Mouse (Mus musculus) megakaryocyte progenitor cell, adult 5-6 weeks (primary cell): Measurements from ENCODE around the gene Brd4. TPM values are rescaled to one million over a fixed set of nuclear protein-coding genes. Genes with fewer than 3 reads are reported as not detected.

Source experiments
- ATAC-seq: replicated peaks from 2 replicates; pipeline ENCODE4 v1.8.0; 2016; ENCODE audit warnings: mild to moderate bottlenecking, moderate TSS enrichment, inconsistent platforms; ENCODE audit not compliant: poor library complexity
- total RNA-seq, 2 experiments: library from RNA; stranded (forward) in 1 of 2; stranded (reverse) in 1 of 2; fragments of 157-497, 149-512 nt in 1 of 2; fragments of 200-1000 nt in 1 of 2; gene quantifications; 2 replicates each; pipeline versions ENCODE4 v1.2.3 to v1.2.4; 2015 to 2017

The Brd4 gene
- total RNA-seq, 2 experiments from 2014 or later = 10.5 to 99.3 TPM

DNA sequence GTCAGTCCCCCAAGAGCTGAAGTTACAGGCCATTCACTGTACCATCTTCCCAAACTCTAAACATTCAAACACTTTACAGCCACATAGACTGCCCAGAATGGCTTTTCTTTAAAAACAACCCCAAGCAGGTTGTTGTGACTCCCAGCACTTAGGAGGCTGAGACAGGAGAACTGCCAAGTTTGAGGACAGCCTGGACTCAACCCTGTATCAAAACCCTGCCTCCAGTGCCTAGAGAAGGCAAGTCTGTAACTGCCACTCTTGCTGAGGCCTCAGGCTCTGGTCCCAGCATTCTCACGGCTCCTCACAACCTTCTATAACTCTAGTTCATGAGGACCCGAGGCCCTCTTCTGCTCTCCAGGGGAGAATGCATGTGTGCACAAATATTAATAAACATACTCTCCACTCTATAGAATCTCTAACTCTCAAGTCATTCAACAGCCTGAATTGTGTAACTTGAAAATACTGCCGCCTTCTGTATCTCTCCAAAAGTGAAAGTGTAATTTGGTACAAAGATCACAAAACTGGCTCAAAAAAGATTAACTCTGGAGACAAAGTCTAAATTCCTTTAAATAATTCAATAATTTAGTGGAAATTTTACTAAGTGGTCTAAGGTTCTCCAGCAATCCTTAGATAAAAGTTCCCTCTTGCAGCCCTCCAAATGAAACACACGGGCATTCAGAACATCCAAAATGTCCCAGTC lies 2.8 kb downstream of the Brd4 start:
- no peak for ATAC-seq

DNA sequence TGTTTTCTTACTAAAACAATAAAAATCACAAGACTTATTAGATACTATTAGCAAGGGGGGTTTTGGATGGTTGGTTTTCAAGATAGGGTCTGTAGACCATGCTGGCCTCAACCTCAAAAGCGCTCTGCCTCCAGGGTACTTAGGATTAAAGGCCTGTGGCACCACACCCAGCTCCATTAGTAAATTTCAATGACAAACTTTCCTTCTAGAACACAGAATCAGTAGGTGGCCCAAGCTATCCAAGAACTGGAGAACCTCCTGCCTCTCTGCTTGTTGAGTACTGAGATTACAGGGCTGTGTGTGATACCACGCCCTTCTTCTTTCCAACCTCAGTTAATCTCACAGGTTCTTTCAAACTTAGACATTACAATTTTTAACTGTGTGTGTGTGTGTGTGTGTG lies 3.4 kb downstream of the Brd4 start:
- no peak for ATAC-seq

DNA sequence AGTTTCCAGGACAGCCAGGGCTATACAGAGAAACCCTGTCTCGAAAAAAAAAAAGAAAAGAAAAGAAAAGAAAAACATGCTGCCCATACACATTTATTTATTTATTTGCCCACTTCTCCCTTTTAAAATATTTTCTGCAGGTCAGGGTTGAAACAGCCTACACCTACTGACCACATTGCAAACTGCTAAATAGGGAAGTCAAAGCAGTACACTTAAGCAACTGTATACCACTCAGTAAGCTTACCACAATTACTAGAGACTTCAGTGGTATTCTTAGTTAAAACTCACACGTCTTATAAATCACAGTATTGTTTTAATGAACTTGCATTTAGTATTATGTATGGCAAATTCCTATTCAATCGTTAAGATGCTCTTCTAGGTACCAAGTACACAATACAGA lies 3.9 kb downstream of the Brd4 start:
- peak; percentile 27; the same call in 1 of the 2 replicates for ATAC-seq

DNA sequence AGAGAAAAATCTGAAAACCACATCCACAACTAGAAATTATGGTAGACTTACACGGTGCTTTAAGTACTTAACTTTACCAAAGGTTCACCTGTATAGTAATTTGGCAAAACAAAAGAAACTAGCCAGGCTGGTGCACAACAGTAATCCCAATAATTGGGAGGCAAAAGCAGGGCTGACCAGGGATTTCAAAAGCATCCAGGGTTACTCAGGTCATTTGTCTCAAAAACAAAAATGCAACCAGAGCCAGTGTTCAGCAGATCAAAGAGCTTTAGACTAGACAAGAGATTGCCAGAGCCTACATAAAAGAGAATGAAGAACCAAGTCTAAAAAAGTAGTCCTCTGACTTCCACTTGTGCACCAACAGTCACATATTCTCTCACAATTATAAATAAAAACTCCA lies 7.3 kb downstream of the Brd4 start:
- ATAC-seq = no peak

DNA sequence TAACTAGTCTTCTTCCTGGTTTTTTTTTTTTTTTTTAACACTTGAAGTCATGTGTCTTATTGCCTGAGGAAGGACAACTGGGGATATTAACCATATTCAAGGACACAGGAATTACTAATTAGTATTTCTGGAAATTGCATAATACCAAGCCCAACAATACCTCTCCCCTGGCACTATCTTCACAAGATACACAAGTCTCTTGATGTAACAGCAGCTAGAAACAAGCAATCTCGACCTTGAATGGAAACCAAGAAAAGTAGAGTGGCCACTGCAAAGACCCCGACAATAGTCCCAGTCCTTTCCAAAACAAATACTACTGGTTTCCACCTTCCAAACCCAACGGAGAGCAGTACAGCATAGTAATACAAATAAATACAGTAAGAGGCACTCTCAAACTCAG lies 9.0 kb downstream of the Brd4 start:
- no peak for ATAC-seq

DNA sequence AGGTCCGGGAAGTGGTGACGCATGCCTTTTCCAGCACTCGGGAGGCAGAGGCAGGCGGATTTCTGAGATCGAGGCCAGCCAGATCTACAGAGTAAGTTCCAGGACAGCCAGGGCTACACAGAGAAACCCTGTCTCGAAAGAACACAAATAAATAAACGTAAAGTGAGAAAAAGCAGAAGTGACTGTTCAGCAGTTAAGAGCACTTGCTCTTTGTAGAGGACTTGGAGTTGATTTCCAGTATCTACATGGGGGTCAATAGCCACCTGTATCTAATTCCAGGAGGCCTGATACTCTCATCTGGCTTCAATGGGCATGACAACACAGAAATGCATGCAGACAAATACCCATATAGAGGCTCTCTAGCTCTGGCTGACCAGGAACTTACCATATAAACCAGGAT lies 15.4 kb downstream of the Brd4 start:
- ATAC-seq = no peak

DNA sequence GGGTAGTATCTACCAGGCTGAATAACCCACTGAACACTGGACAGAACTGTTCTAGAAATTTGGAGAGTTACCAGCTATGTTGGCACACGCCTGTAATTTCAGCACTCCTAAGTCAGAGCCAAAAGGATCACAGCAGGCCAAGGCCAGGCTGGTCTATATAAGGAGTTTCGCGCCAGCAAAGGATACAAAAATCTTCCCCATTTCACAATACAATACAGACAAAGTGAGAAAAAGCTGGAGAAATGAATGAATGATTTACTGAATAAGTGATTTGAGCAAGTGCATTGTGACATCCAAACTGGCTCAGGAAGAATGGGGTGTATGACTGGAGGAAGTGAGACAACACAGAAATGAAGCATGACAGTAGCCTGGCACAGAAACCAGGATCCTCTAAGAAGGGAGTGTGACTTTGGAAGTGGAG lies 16.0 kb downstream of the Brd4 start:
- ATAC-seq = peak; percentile 66

DNA sequence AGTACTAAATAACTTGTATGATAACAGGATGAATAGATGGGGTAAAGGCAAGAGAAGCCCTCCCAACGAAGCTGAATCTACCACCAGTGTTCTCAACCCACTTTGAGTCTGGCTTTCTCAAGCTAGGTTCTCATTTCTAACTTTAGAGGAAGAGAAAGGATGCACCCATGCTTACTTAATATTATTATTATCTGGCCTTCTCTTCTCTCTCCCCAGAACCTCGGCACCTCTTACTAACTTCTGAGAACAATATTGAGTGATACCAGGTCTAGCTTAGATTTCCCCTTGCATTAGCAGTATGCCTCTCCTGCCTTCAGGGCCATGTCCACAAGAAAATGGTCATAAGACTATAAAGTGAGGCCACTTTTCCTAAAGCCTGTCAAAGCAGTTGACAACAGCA lies 16.4 kb downstream of the Brd4 start:
- no peak for ATAC-seq

DNA sequence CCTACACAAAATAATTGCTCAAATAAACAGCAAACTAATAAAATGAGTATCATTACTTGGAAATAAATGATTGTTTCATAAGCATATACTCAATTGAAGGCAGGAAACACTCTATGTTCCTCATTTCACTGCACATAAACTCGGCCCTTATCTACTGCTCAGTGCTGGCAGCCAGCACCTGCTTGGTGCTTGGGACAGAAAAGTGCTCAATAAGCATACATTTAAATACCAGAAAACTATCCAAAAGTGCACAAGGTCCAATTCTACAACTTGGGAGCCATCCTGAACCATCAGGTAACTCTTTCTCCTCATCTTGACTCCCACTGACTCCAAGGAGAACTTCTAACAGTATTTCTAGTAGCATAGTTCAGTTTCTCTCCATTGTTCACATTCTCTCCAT lies 16.9 kb downstream of the Brd4 start:
- peak; percentile 72 for ATAC-seq

DNA sequence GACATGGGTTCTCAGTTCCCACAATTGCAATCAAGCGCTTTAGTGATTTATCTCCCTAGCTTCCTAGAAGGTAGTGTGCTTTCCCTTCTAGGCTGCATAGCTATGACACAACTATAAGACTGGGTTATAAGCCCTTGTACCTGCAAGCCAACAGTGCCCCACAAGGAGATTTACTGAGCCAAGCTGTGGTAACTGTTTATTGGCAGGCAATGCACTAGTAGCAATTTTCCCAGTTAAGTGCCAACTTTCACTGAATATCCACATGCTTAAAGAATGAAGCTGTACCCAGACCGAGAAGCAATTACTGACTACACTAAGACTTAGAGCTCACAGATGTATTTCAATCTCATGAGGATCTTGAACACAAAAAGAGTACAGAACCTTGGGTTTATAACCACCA lies 20.9 kb downstream of the Brd4 start:
- no peak for ATAC-seq

DNA sequence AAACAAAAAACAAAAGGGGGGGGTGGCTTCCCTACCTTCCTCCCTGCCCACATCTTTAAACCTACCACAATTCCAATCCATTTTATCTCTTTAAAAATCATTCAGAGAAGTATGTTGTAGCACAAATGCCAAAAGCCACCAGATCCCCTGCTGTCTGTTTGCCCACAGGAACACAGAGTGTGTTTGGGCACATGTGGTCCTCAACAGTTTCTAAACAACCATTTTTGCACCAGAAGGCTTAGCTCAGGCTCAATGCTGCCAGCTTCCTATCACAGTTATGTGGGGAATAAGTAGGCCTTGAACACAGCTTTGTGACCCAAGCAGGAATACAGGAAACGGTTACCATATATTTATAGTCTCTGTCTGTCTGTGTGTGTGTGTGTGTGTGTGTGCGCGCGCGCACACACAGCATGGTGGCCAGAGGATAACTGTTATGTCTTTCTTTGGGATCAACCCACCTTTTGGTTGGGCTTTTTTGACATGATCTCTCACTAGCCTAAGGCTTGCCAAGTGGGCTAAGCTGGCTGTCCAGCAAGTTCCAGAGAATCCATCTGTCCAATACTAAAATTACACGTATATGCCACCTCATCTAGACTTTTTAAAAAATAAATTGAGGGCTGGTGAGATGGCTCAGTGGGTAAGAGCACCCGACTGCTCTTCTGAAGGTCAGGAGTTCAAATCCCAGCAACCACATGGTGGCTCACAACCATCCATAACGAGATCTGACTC lies 21.5 kb downstream of the Brd4 start:
- ATAC-seq = no peak

DNA sequence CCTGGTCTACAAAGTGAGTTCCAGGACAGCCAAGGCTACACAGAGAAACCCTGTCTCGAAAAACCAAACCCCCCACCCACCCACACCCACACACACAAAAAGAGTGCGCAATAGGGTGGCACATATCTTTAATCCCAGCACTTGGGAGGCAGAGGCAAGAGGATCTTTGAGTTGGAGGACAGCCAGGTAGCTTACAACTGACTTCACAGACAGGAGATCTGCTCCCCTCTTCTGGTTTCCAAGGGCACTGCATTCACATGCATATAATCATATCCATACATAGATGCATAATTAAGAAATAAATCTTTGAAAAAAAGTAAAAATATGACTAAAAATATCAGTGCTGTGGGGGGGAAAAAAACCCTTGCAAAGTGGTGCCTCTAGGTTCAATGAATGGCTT lies 25.7 kb downstream of the Brd4 start:
- ATAC-seq = peak; percentile 54; the same call in 1 of the 2 replicates

DNA sequence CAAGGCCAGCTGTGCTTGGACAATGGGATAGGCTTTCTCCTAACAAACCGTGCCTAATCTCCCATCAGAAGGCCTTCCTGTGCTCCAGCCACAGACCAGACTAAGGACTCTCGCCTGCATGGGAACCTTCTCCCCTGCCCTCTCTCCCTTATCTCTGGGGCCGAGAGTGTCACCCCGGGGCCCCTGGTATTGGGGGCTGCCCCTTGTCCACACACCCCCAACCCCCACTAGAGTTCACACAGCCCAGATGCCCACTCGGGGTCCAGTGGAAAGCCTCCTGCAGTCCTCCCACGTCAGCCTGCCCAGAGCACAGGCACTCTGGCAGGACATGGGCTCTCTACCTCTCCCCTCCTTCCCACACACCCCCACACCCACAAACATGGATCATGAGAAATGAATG lies 26.6 kb downstream of the Brd4 start:
- ATAC-seq = no peak

DNA sequence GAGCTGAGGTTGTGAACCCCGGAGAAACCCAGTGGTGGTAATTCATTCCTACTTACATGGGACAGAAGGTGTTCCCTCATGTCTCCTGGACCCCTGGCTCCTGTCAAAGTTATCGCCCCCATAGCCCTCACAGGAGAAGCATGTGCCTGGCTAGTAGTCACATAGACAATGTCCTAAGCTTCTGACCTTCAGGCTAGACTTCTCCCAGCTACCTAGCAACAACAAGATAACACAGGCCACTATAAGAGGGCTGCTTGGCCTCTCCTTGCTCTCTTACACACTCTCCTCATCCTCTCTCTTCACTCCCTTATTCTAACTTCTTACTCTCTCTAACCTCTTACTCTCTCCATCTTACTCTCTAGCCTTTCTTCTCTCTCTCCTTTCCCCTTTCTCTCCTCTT lies 27.1 kb downstream of the Brd4 start:
- ATAC-seq = no peak

DNA sequence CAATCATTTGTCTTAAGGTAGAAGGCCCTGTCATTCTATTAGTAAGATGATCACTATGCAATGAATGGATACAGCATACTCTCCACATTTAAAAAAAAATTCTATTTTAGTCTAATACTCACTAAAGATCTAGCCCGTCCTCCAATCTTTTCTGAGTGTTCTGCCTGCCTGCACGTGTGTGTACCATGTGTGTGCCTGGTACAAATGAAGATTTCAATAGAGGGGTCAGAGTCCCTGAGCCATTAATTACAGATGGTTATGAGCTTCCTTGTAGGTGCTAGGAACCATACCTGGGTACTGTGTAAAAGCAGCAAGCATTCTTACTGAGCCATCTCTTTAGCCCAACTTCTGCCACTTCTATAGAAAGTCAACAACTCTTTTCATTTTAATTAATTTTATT lies 27.6 kb downstream of the Brd4 start:
- ATAC-seq = no peak

DNA sequence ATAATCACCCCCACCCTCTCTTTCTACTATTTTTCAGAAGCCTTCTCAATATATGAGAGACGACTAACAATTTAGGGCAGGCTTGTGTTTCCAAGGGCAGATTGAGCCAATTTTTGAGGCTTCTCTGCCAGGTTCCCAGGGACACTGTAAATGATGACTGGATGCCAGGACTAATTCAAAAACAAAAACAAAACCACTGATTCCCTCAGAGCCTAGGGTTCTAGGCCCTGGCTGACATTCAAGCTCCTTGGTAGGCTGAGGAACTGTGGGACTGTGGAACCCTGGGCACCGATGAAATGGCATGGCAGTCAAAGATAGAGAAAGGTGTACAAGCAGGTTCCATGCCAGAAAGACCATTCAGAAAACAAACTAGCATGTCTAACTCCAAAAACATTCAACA lies 31.3 kb downstream of the Brd4 start:
- no peak for ATAC-seq

DNA sequence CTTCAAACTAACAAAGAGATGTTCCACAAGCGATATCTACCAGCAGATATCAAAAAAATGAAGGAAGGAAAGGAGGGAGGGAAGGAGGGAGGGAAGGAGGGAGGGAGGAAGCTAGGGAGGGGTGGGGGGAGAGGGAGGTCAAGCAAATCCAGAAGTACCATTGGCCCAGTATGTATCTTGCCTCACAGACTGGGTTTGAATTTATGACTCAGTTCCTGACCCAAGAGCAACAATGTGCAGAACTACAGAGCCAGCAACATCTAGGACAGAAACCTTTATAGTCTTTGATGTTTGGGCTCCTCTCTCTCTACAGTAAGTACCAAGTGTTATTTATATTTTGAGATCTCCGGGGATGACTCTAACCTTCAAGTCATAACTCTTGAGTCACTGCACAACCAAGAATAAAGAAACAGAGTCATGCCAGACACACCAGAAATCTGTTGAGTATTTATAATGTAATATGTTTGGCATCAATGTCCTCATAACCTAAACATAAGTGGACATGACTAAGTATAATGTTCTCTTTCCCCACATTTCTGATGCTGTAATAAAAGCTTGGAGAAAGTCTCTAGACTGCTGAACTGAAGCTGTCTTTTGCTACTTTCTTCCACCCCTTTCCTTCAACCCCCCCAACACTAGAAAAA lies 32.6 kb downstream of the Brd4 start:
- no peak for ATAC-seq

DNA sequence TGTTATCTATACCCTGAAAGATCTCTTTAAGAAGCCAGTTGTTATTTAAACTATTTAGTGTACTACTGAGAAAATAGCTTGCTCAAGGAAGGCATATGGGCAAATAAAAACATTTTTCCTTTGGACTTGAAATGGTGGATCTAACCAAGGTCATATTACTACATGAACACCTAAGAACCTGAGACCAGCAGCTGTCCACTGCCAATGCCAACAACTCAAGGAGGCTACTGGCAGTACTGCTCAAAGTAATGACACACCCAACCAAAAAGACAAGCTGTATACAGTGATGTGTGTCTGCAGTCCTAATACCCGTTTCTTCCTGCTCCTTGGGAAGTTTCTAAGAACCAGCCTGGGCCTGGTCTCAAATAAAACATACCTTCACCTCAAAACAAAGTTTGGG lies 34.5 kb downstream of the Brd4 start:
- no peak for ATAC-seq

DNA sequence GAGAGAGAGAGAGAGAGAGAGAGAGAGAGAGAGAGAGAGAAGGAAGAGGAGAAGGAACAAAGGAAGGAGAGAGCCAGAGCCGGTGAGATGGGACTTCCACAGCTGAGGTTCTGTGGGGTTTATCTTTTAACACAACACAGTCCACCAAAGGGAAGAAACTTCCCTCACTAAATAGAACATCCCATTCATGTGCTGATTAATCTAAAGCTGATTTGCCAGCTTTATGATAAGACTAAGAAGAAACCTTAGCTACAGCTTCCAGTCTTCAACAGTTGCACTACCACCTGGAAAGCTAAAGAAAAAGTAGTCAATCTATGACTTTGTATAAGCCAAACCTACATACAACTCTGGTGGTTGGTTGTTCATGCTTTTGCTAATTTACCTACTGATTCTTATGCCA lies 36.3 kb downstream of the Brd4 start:
- ATAC-seq = no peak

DNA sequence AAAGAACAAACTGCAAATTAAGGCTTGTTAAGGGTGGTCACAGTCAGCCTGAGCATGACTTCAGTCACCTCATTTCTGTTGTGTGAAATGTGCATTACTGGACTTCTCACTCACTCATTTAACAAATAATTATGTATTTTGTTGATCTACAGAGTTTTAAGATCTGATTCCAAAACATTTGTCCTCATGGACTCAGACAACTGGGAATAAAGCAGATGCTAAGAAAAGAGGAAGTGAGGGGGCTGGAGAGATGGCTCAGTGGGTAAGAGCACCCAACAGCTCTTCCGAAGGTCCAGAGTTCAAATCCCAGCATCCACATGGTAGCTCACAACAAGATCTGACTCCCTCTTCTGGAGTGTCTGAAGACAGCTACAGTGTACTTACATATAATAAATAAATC lies 36.9 kb downstream of the Brd4 start:
- ATAC-seq = no peak

DNA sequence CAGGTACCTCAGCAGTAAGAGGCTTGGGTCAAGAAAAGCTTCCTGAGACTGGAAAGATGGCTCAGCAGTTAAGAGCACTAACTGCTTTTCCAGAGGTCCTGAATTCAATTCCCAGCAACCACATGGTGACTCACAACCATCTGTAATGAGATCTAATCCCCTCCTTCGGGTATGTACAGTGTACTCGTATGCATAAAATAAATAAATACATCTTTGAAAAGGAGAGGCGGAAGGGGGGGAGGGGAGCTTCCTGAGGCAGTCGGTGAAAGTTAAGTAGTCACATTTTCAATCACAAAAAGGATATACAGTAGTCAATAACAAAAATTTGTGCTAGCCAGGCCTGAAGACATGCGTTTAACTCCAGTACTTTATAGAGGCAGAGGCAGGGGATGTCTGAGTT lies 38.4 kb downstream of the Brd4 start:
- no peak for ATAC-seq

DNA sequence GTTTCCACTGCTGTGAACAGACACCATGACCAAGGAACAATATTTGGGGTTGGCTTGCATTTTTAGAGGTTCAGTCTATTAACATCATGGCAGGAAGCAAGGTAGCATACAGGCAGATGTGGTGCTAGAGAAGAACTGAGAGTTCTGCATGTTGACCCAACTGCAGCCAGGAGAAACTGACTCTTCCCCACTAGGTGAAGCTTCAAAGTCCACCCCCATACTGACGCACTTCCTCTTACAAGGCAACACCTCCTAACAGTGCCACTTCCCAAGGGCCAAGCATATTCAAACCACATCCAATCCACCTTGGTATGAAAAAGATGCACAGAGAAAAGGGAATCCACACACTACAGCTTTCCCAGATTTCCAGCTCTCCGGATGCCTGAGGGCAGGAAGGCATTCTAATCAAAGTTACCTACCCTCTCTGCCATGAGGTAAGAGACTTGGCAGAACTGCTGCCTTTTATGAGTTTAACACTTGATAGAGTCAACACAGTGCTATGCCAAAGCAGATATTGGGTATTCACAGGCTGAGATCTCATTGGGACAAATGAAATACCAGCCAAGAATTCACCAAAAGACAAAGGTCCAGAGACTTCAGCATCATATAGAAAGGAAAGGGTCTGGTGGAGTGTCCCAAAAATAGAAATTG lies 43.5 kb downstream of the Brd4 start:
- no peak; the same call in 1 of the 2 replicates for ATAC-seq
